Mouse (Mus musculus) stomach, embryonic 16.5 days (tissue): Measurements from ENCODE around the gene Vipas39. TPM values are rescaled to one million over a fixed set of nuclear protein-coding genes. Genes with fewer than 3 reads are reported as not detected.
A peak's percentile ranks its signal among the peaks of the same experiment; 100 is the strongest.
"Not testable (repeated sequence)": the region's sequence is repeated elsewhere in the genome, so short reads cannot be mapped to it uniquely, and the experiment has no call there.

Experiments used
- ATAC-seq: fragments of 200-750 bp; cut with Nextera tagmentation; 2 replicates; pipeline ENCODE4 v1.8.0; 2017; ENCODE audit warnings: moderate number of reproducible peaks, moderate TSS enrichment; ENCODE audit not compliant: insufficient read depth, low FRiP score
- H3K27ac ChIP-seq: fragments of 300-500 bp; sonication (generic); 2 replicates; pipeline ENCODE4 v1.5.1; 2014; ENCODE audit warnings: low read length
- H3K27me3 ChIP-seq: fragments of 300-500 bp; sonication (generic); 2 replicates; pipeline ENCODE4 v1.6.1; 2014; ENCODE audit warnings: low read length, control low read depth, mixed read lengths; ENCODE audit not compliant: control insufficient read depth, insufficient read depth
- H3K36me3 ChIP-seq: fragments of 300-500 bp; sonication (generic); 2 replicates; pipeline ENCODE4 v1.6.1; 2014; ENCODE audit warnings: low read length; ENCODE audit not compliant: control insufficient read depth, insufficient read depth
- H3K4me1 ChIP-seq: fragments of 300-500 bp; sonication (generic); 2 replicates; pipeline ENCODE4 v1.6.1; 2014; ENCODE audit warnings: low read length, control low read depth, mixed read lengths; ENCODE audit not compliant: control insufficient read depth, insufficient read depth
- H3K4me2 ChIP-seq: fragments of 300-500 bp; sonication (generic); 2 replicates; pipeline ENCODE4 v1.6.1; 2014; ENCODE audit warnings: low read depth, low read length, mixed read lengths
- H3K4me3 ChIP-seq: fragments of 300-500 bp; sonication (generic); replicated peaks from 2 replicates; pipeline ENCODE4 v1.5.1; 2014; ENCODE audit warnings: mild to moderate bottlenecking, low read length
- H3K9ac ChIP-seq: fragments of 300-500 bp; sonication (generic); 2 replicates; pipeline ENCODE4 v1.6.1; 2014; ENCODE audit warnings: low read length
- H3K9me3 ChIP-seq: fragments of 300-500 bp; sonication (generic); replicated peaks from 2 replicates; pipeline ENCODE4 v1.6.1; 2016; ENCODE audit warnings: low read length, control low read depth; ENCODE audit not compliant: control insufficient read depth
- WGBS: fragments of 180-500 bp; shearing (Covaris S2); extraction: QIAGEN DNeasy Blood & Tissue Kit; methylation state at CpG from one replicate; pipeline ENCODE4 v1.1.7; 2014; 5-methylcytosine and 5-hydroxymethylcytosine counted together
- polyA plus RNA-seq: library from polyadenylated mRNA; unstranded; fragments of >200 nt; fragmentation: Nextera tagmentation; extraction: Ambion mirVana; gene quantifications from 2 replicates; pipeline ENCODE4 v1.2.1, GENCODE M21; 2015

Vipas39 gene
- 36.3 and 37.8 TPM in 2 replicates for polyA plus RNA-seq

DNA sequence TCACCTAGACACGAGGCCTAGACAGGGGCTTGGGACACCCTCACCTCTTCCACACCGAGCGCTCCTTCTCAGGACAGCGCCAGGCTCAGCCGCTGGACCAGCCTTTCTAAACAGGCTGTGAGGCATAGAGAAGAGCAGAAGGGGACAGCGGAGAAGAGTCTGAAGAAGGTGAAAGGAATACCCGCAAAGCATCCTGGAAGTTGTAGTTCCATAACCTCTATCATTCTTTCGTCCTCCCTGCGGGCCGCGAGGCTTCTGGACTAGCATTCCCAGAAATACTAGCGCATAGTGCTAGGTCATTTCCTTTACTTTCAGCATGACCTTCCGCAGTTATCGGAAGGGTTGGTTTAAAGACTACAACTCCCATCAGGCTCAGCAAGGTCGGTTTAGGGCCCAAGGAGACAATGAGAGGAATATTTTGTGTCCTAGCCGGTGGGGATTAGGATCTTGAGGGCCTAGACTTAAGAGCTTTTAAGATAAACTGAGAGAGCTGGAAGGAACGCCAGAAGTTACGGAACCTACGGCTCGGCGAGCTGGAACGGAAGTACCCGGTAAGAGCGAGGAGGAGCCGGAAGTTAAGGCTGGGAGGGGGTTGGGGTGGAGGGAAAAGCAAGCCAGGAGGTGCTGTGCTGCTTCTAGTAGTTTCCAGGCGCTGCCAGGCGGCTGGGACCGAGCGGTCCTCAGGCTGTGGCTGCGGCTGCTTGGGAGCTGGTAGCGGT lies at the start of gene Vipas39, which contains the start of gene Ahsa1:
Gene Vipas39 (minus strand): TSS at position 149 of the 719 bp plus-strand sequence.
Gene Ahsa1 (plus strand): TSS at position 372 of the 719 bp plus-strand sequence.
- Histone ChIP-seq H3K36me3 (peaks cover 16% of the 10 kb centered on the region), H3K9me3 (no peaks in the 10 kb centered on the region), H3K4me1 (peaks cover 9% of the 10 kb centered on the region), H3K4me2 (peak within 1 kb of the TSS; percentile 85), H3K9ac (peak within 1 kb of the TSS; percentile 97), H3K27me3 (no peaks in the 10 kb centered on the region), H3K27ac (peak within 1 kb of the TSS; percentile 86), H3K4me3 (peak within 1 kb of the TSS; percentile 89)
- peak; percentile 98 for ATAC-seq
- whole genome bisulfite sequencing, result under 1% methylated on average over 31 of the region's 31 CpGs

DNA sequence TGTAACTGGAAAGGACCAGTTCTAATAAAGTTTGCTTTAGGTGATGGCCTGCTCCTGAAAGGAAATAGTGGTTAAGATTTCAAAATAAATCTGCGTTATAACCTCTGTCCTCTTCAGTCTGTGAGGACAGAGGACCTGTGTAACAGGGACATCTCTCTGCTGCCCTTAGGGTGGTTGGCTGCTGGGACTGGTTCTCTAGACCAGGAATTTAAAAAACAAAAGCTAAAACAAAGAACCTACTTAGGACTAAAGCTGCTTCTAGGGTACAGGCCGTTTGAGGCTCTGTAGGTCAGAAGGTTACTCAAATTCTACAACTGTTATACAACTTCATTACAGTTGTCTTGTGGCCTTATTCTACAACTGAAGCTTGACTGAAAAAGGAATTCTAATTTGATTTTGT lies 47.0 kb upstream of the Vipas39 start:
- Histone ChIP-seq H3K9ac (no peak overlapping the region), H3K9me3 (no peaks in the 10 kb centered on the region), H3K36me3 (peaks cover 13% of the 10 kb centered on the region; the same call in 1 of the 2 replicates), H3K4me2 (no peak overlapping the region), H3K4me3 (no peak overlapping the region), H3K27ac (no peak overlapping the region), H3K27me3 (no peaks in the 10 kb centered on the region), H3K4me1 (no peaks in the 10 kb centered on the region)
- WGBS, result 72% methylated on average over 2 of the region's 2 CpGs
- no peak for ATAC-seq

DNA sequence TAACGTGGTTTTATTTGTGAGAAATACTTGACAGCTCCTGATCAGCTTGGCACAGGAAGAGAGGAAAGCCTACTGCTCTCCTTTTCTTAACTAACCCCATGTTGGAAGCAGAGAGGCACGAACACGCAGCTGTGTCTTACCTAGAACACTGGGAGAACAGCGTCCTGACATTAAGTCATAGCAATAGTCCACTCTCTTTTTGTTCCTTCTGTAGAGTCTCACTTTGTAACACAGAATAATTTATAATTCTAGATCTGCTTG lies 40.5 kb upstream of the Vipas39 start:
- H3K4me2 ChIP-seq, H3K4me1 ChIP-seq, H3K27me3 ChIP-seq, H3K9ac ChIP-seq, H3K4me3 ChIP-seq, H3K9me3 ChIP-seq, H3K36me3 ChIP-seq, H3K27ac ChIP-seq, ATAC-seq: not testable (repeated sequence)
- WGBS, result 73% methylated on average over 4 of the region's 4 CpGs

DNA sequence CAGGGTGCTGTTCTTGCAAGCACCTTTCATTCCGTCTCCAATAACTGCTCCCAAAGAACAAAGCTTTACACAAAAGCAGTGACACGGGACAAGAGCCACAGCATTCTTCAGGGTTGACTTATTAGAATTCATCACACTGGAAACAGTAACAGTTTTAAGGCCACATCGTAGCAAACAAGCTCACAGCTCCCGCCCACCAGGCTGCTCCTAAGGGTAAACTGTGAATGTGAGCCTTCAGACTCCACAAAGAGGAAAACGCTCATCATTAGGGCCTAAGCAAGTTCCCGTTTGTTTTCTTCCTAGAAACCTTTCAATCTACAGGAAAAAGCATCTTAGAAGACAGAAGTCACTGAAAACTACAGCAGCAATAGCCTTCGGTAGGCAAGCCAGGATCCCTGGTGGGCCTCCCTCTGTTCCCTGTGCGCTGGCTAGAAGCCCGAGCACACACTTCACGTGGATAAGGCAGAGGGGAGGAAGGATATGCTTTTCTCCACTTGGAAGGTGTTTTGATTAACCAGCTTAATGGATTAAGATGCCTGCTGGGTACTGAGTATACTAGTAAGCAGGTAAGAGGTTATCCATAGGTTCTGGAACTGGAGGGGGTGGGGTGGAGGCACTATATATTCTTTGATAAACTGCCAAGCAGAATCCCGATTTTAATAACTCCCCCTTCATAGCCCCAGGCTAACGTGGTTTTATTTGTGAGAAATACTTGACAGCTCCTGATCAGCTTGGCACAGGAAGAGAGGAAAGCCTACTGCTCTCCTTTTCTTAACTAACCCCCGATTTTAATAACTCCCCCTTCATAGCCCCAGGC lies 39.9 kb upstream of the Vipas39 start:
- no peaks in the 10 kb centered on the region for H3K9me3 ChIP-seq
- H3K36me3 ChIP-seq, result peaks cover 7% of the 10 kb centered on the region; the same call in 1 of the 2 replicates
- no peak overlapping the region for H3K9ac ChIP-seq
- no peak overlapping the region for H3K27ac ChIP-seq
- no peak overlapping the region for H3K4me2 ChIP-seq
- no peaks in the 10 kb centered on the region for H3K27me3 ChIP-seq
- WGBS, result 38% methylated on average over 13 of the region's 13 CpGs
- H3K4me1 ChIP-seq, result no peaks in the 10 kb centered on the region
- H3K4me3 ChIP-seq, result no peak overlapping the region
- no peak for ATAC-seq

DNA sequence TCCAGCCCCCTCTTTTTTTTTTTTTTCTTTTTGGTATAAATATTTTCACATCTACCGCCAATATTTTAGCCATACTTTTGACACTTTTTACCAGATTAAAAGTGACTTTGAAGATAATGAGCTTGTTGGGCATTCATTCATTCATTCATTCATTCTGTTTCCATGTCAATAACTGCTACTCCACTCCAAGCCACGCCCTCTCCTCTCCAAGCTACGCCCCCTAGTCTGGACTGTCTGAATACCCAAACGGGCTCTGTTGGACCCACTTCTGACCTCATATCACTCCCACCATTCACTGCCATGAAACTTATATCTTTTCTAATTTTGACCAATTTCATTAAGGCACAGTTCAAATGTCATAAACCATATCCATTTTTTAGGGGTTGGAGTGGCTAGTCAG lies 35.1 kb upstream of the Vipas39 start:
- H3K27ac ChIP-seq, result no peak overlapping the region
- no peaks in the 10 kb centered on the region for H3K36me3 ChIP-seq
- no peak overlapping the region for H3K4me2 ChIP-seq
- peaks cover 10% of the 10 kb centered on the region; the same call in 1 of the 2 replicates for H3K4me1 ChIP-seq
- no peaks in the 10 kb centered on the region for H3K9me3 ChIP-seq
- no peak overlapping the region for H3K4me3 ChIP-seq
- peaks cover 15% of the 10 kb centered on the region for H3K27me3 ChIP-seq
- ATAC-seq, result no peak
- WGBS, result 53% methylated on average over 4 of the region's 4 CpGs
- no peak overlapping the region for H3K9ac ChIP-seq

DNA sequence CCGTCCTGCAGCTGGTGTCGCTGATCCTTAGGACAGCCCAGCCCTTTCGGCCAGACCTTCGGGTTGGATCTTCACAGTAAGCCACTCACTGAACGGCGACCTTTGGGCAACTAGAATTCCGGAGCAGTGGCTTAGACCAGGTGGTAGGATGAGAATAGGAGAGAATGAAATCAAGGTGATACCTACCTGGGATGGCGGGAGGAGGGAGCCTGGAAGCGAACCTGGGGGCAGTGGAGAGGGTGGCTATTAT lies 34.3 kb upstream of the Vipas39 start:
- Histone ChIP-seq H3K36me3 (no peaks in the 10 kb centered on the region), H3K4me3 (peak overlapping the region; percentile 80), H3K9ac (peak overlapping the region; percentile 80), H3K9me3 (no peaks in the 10 kb centered on the region), H3K27me3 (peaks cover 15% of the 10 kb centered on the region), H3K27ac (no peak overlapping the region), H3K4me1 (peaks cover 10% of the 10 kb centered on the region; the same call in 1 of the 2 replicates), H3K4me2 (peak overlapping the region; percentile 99)
- 2% methylated on average over 9 of the region's 9 CpGs for WGBS
- ATAC-seq, result no peak

DNA sequence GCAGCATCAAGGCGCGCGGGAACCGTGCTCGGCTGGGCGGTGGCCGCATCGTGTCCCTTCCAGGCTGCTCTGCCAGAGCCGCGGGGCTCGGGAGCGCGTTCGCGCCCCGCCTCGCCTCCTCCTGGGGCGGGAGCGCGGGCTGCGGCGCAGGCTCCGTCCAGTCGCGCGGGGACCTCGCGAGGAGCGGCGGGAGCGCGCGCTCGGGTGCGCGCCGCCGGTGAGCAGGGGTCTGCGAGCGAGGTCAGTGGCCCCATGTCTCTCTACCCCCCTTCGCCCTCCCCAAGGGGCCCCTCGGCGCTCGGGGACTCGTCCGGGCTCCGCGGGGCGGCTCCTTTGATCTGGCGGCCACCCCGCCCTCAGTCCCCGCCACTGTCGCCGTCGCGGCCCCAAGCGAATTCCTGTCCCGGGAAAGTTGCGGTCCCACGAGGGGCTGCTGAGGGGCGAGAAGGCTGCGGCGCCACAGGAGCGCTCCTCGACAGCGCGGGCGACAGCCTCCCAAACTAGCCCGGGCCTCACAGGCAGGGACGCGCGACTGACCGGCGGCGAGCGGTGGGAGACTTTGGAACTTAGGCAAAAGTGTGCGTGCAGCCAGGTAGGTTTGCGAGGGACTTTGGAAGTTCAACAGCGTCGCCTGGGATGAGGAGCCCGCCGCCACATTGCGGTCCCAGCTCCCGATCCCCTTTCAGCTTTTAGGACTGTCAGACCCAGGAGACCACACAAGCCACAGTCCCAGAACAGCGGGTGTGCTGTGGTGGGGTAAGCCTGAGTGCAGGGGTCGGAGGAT lies 33.8 kb upstream of the Vipas39 start, which contains the start of gene Ism2:
Gene Ism2 (minus strand): TSS at position 49 of the 784 bp plus-strand sequence.
- Histone ChIP-seq H3K4me3 (peak within 1 kb of the TSS; percentile 80), H3K4me1 (peaks cover 10% of the 10 kb centered on the region; the same call in 1 of the 2 replicates), H3K9ac (peak within 1 kb of the TSS; percentile 80), H3K4me2 (peak within 1 kb of the TSS; percentile 99), H3K27ac (no peak within 1 kb of the TSS), H3K27me3 (peaks cover 15% of the 10 kb centered on the region), H3K36me3 (no peaks in the 10 kb centered on the region), H3K9me3 (no peaks in the 10 kb centered on the region)
- ATAC-seq, result peak; percentile 79
- WGBS, result under 1% methylated on average over 83 of the region's 86 CpGs

DNA sequence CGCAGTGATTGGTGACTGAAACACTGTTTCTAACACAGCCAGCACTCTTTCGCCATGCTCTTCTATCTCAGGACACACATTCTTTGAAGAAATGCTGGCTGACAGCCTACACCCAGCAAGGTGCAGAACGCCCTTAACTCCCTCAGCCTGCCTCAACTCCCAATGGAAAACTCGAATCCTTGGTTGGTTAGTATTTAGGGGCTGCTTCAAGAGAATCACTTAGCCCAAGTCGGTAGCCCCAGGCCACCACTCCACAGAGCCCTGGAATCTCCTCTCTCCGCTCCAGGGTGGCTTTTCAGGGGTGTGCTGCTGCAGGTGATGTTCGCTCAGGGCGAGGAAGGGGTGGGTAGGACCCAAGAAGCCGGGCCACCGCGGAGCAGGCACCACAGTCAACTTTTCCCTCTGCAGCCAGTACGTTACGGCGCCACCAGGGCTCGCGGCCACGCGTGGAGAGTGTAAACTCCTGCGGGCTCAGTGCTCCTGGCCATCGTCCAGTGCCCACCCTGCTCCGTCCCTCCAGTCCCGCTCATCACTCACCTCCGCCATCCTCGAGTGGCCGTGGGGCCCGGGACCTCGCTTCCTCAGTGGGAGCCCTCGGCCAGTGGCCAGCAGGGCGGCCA lies 33.1 kb upstream of the Vipas39 start:
- H3K9ac ChIP-seq, result peak overlapping the region; percentile 80
- H3K4me3 ChIP-seq, result peak overlapping the region; percentile 80
- no peak overlapping the region for H3K27ac ChIP-seq
- no peaks in the 10 kb centered on the region for H3K36me3 ChIP-seq
- H3K4me2 ChIP-seq, result peak overlapping the region; percentile 99
- WGBS, result 7% methylated on average over 29 of the region's 29 CpGs
- peaks cover 15% of the 10 kb centered on the region for H3K27me3 ChIP-seq
- H3K4me1 ChIP-seq, result peaks cover 10% of the 10 kb centered on the region; the same call in 1 of the 2 replicates
- peak; percentile 45; the same call in 1 of the 2 replicates for ATAC-seq
- no peaks in the 10 kb centered on the region for H3K9me3 ChIP-seq
